Mouse (Mus musculus) MEL (cell line): ENCODE data around the gene Map1b. TPM values are rescaled to one million over a fixed set of nuclear protein-coding genes. Genes with fewer than 3 reads are reported as not detected.

Source experiments
- DNase-seq: peaks from one replicate; pipeline ENCODE4 v3.0.0; 2011; ENCODE audit warnings: low read depth, low spot score
- H3K27ac ChIP-seq: 2 replicates; pipeline ENCODE4 v1.5.1; 2012; ENCODE audit warnings: low read depth, mild to moderate bottlenecking, control low read depth, low read length, moderate library complexity; ENCODE audit not compliant: control insufficient read depth
- H3K27me3 ChIP-seq, 2 experiments: fragments of 150-350 bp in 1 of 2; sonication (generic) in 1 of 2; 2 replicates each; pipeline ENCODE4 v1.6.1; 2012; ENCODE audit warnings: low read length in 2 of 2, mild to moderate bottlenecking in 2 of 2, improper control_type of control experiment in 1 of 2, moderate library complexity in 1 of 2; ENCODE audit not compliant: insufficient read depth in 2 of 2, control insufficient read depth in 1 of 2
- H3K36me3 ChIP-seq, 2 experiments: 2 replicates each; pipeline ENCODE4 v1.6.1; 2012 to 2014; ENCODE audit warnings: low read length in 2 of 2, improper control_type of control experiment in 1 of 2, inconsistent platforms in 1 of 2, mild to moderate bottlenecking in 1 of 2; ENCODE audit not compliant: insufficient read depth in 2 of 2, control insufficient read depth in 1 of 2
- H3K4me1 ChIP-seq, 2 experiments: fragments of 150-350 bp in 1 of 2; sonication (generic) in 1 of 2; 2 replicates each; pipeline ENCODE4 v1.6.1; 2012; ENCODE audit warnings: low read length in 2 of 2, improper control_type of control experiment in 1 of 2, mild to moderate bottlenecking in 1 of 2; ENCODE audit not compliant: insufficient read depth in 2 of 2, control insufficient read depth in 1 of 2
- H3K4me3 ChIP-seq, 2 experiments: fragments of 150-350 bp in 1 of 2; sonication (generic) in 1 of 2; 2 replicates each; pipeline ENCODE4 v1.5.1; 2012; ENCODE audit warnings: low read depth in 2 of 2, low read length in 2 of 2, mild to moderate bottlenecking in 2 of 2, moderate library complexity in 2 of 2, control low read depth in 1 of 2, improper control_type of control experiment in 1 of 2; ENCODE audit not compliant: control insufficient read depth in 1 of 2, insufficient read depth in 1 of 2
- H3K79me2 ChIP-seq: 2 replicates; pipeline ENCODE4 v1.6.1; 2012; ENCODE audit warnings: mild to moderate bottlenecking, low read length, moderate library complexity; ENCODE audit not compliant: control insufficient read depth, poor library complexity, insufficient read depth
- H3K9ac ChIP-seq: 2 replicates; pipeline ENCODE4 v1.6.1; 2012; ENCODE audit warnings: low read depth, mild to moderate bottlenecking, control low read depth, low read length, moderate library complexity; ENCODE audit not compliant: control insufficient read depth, poor library complexity, severe bottlenecking
- H3K9me3 ChIP-seq: fragments of 150-350 bp; sonication (generic); replicated peaks from 2 replicates; pipeline ENCODE4 v1.6.1; 2012; ENCODE audit warnings: mild to moderate bottlenecking, low read length, improper control_type of control experiment, moderate library complexity; ENCODE audit not compliant: insufficient read depth
- BHLHE40 ChIP-seq: IDR thresholded peaks from 2 replicates; pipeline ENCODE4 v1.6.1; 2012; ENCODE audit warnings: low read depth, mild to moderate bottlenecking, inconsistent platforms, low read length, improper control_type of control experiment, borderline replicate concordance
- CHD1 ChIP-seq: IDR thresholded peaks from 2 replicates; pipeline ENCODE4 v1.6.1; 2012; ENCODE audit warnings: low read depth, mild to moderate bottlenecking, inconsistent platforms, low read length, improper control_type of control experiment
- CHD2 ChIP-seq: IDR thresholded peaks from 2 replicates; pipeline ENCODE4 v1.6.1; 2011; ENCODE audit warnings: low read length, improper control_type of control experiment
- CTCF ChIP-seq, 3 experiments: IDR thresholded peaks in 2 of 3; conservative IDR thresholded peaks in 1 of 3; 2 replicates each; pipeline ENCODE4 v1.5.1; 2011 to 2012; ENCODE audit warnings: low read length in 3 of 3, low read depth in 2 of 3, mild to moderate bottlenecking in 2 of 3, improper control_type of control experiment in 1 of 3, inconsistent platforms in 1 of 3, mixed read lengths in 1 of 3, moderate library complexity in 1 of 3; ENCODE audit not compliant: control insufficient read depth in 1 of 3, insufficient read depth in 1 of 3, poor library complexity in 1 of 3, severe bottlenecking in 1 of 3
- GATA1 ChIP-seq: IDR thresholded peaks from 2 replicates; pipeline ENCODE4 v1.6.1; 2011; ENCODE audit warnings: low read depth, low read length, improper control_type of control experiment
- HCFC1 ChIP-seq: IDR thresholded peaks from 2 replicates; pipeline ENCODE4 v1.6.1; 2012; ENCODE audit warnings: low read depth, mild to moderate bottlenecking, inconsistent platforms, low read length, improper control_type of control experiment, moderate library complexity
- JUND ChIP-seq: IDR thresholded peaks from 2 replicates; pipeline ENCODE4 v1.6.1; 2011; ENCODE audit warnings: low read depth, mild to moderate bottlenecking, improper control_type of control experiment, low read length
- KAT2A ChIP-seq: conservative IDR thresholded peaks from 2 replicates; pipeline ENCODE4 v1.6.1; 2012; ENCODE audit warnings: low read depth, low read length, improper control_type of control experiment, inconsistent platforms
- MAFK ChIP-seq: IDR thresholded peaks from 2 replicates; pipeline ENCODE4 v1.6.1; 2011; ENCODE audit warnings: low read depth, mild to moderate bottlenecking, low read length, improper control_type of control experiment, borderline replicate concordance
- MAX ChIP-seq: IDR thresholded peaks from 2 replicates; pipeline ENCODE4 v1.6.1; 2011; ENCODE audit warnings: low read length, improper control_type of control experiment
- MAZ ChIP-seq: IDR thresholded peaks from 2 replicates; pipeline ENCODE4 v1.6.1; 2012; ENCODE audit warnings: low read depth, mild to moderate bottlenecking, inconsistent platforms, low read length, improper control_type of control experiment
- MEF2A ChIP-seq: IDR thresholded peaks from 2 replicates; pipeline ENCODE4 v1.6.1; 2014; ENCODE audit warnings: low read depth, mild to moderate bottlenecking, inconsistent platforms, low read length, improper control_type of control experiment; ENCODE audit not compliant: poor library complexity, insufficient replicate concordance, severe bottlenecking; ENCODE audit errors: extremely low read depth
- MXI1 ChIP-seq: IDR thresholded peaks from 2 replicates; pipeline ENCODE4 v1.6.1; 2011; ENCODE audit warnings: mild to moderate bottlenecking, low read depth, low read length, improper control_type of control experiment
- MYB ChIP-seq: IDR thresholded peaks from 2 replicates; pipeline ENCODE4 v1.6.1; 2011; ENCODE audit warnings: mild to moderate bottlenecking, low read depth, low read length, improper control_type of control experiment
- MYC ChIP-seq: IDR thresholded peaks from 2 replicates; pipeline ENCODE4 v1.6.1; 2011; ENCODE audit warnings: low read depth, mild to moderate bottlenecking, low read length, improper control_type of control experiment, moderate library complexity
- POLR2A ChIP-seq, 2 experiments: IDR thresholded peaks; 2 replicates each; pipeline ENCODE4 v1.6.1; 2011 to 2012; ENCODE audit warnings: low read length in 2 of 2, mild to moderate bottlenecking in 2 of 2, control low read depth in 1 of 2, improper control_type of control experiment in 1 of 2, low read depth in 1 of 2, moderate library complexity in 1 of 2; ENCODE audit not compliant: control insufficient read depth in 1 of 2, insufficient read depth in 1 of 2, poor library complexity in 1 of 2
- POLR2AphosphoS5 ChIP-seq: IDR thresholded peaks from 2 replicates; pipeline ENCODE4 v1.6.1; 2012; ENCODE audit warnings: low read depth, borderline replicate concordance, mild to moderate bottlenecking, inconsistent platforms, low read length, moderate library complexity, mixed read lengths
- RAD21 ChIP-seq: IDR thresholded peaks from 2 replicates; pipeline ENCODE4 v1.6.1; 2011; ENCODE audit warnings: mild to moderate bottlenecking, low read depth, low read length, improper control_type of control experiment
- SIN3A ChIP-seq: IDR thresholded peaks from 2 replicates; pipeline ENCODE4 v1.6.1; 2012; ENCODE audit warnings: low read length, improper control_type of control experiment, inconsistent platforms
- SMC3 ChIP-seq: IDR thresholded peaks from 2 replicates; pipeline ENCODE4 v1.6.1; 2011; ENCODE audit warnings: low read depth, low read length, improper control_type of control experiment
- UBTF ChIP-seq: IDR thresholded peaks from 2 replicates; pipeline ENCODE4 v1.6.1; 2012; ENCODE audit warnings: low read depth, mild to moderate bottlenecking, inconsistent platforms, low read length, improper control_type of control experiment, moderate library complexity, borderline replicate concordance; ENCODE audit not compliant: insufficient read depth
- USF1 ChIP-seq: IDR thresholded peaks from 2 replicates; pipeline ENCODE4 v1.6.1; 2014; ENCODE audit warnings: low read depth, mild to moderate bottlenecking, inconsistent platforms, low read length, improper control_type of control experiment, moderate library complexity
- USF2 ChIP-seq, 2 experiments: IDR thresholded peaks; 2 replicates each; pipeline ENCODE4 v1.6.1; 2011 to 2012; ENCODE audit warnings: improper control_type of control experiment in 2 of 2, low read length in 2 of 2, borderline replicate concordance in 1 of 2, inconsistent platforms in 1 of 2, low read depth in 1 of 2, mild to moderate bottlenecking in 1 of 2; ENCODE audit not compliant: insufficient read depth in 1 of 2
- ZC3H11A ChIP-seq: IDR thresholded peaks from 2 replicates; pipeline ENCODE4 v1.6.1; 2012; ENCODE audit warnings: low read depth, mild to moderate bottlenecking, inconsistent platforms, low read length, improper control_type of control experiment
- ZMIZ1 ChIP-seq: IDR thresholded peaks from 2 replicates; pipeline ENCODE4 v1.6.1; 2012; ENCODE audit warnings: low read depth, mild to moderate bottlenecking, inconsistent platforms, low read length, improper control_type of control experiment, moderate library complexity
- polyA plus RNA-seq, 2 experiments: library from polyadenylated mRNA; stranded (reverse) in 1 of 2; unstranded in 1 of 2; fragments of >175 nt in 1 of 2; fragments of >200 nt in 1 of 2; gene quantifications; 2 replicates each; pipeline versions ENCODE4 v1.2.1 to v1.2.4; 2012; ENCODE audit warnings: low replicate concordance in 2 of 2, low read depth in 1 of 2; ENCODE audit not compliant: insufficient read length in 2 of 2, insufficient read depth in 1 of 2, missing spikeins in 1 of 2
- total RNA-seq: library from RNA; depleted of rRNA; stranded (reverse); fragments of 300-350 nt; gene quantifications from 2 replicates; pipeline ENCODE4 v1.2.3, GENCODE M21; 2012

The Map1b gene
- total and polyA plus RNA-seq, 3 experiments: not detected

DNA sequence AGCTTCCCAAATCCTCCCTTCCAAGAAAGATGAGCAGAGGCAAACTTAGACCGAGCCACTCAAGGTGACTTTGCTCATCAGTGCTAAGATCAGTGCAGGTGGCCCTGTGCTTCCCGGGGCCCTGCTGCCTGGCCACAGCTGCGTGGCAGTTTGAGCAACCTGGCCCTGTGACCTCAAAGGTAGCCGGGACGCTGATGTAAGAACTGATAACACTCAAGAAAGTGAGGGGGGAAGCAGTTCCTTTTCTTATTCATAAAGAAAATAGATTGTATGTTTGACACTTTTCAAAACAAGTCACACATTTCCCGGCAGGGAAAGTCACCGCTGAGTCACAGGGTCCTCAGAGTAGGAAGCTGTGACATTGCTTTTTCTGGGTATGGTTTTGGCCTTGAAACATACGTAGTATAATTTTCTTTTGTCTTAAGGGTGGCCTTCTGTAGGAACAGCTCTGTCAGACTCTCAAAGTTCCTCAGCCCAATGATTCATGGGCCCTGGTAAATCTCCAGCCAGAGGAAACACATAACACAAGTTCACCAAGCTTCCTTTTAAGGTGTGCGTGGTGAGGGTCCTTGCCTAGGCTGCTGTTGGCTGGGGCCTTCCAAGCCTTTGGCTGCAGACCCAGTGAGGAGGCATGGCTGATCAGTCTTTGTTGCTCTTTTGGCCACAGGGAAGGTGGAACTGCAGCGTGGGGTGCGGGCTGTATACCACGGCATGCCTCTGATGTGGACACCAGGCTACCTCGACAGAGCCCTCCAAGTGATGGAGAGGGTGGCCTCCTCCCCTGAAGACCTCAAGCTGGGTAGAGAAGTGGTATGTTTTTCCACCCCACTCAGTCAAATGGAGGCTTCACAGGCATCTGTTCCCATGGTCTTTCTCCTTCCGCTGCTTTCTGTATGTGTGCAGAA is 105.5 kb downstream of the Map1b start:
- TF ChIP-seq MYB: no peak
- TF ChIP-seq SIN3A: no peak
- no peak for TF ChIP-seq KAT2A
- no peak for TF ChIP-seq BHLHE40
- no peak for TF ChIP-seq CHD1
- no peak for TF ChIP-seq MEF2A
- no peak for TF ChIP-seq JUND
- no peak for TF ChIP-seq ZMIZ1
- no peak for TF ChIP-seq CTCF (IDR thresholded peaks at IDR 0.05 in 2 of 3, conservative IDR thresholded peaks at IDR 0.05 in 1 of 3; ENCODE audit: control insufficient read depth in 1 of 3, insufficient read depth in 1 of 3, low read depth in 2 of 3, low read length in 3 of 3, poor library complexity in 1 of 3, severe bottlenecking in 1 of 3)
- no peak for TF ChIP-seq MAFK
- no peak for TF ChIP-seq HCFC1
- no peak for TF ChIP-seq GATA1
- no peak for TF ChIP-seq SMC3
- no peak for TF ChIP-seq MAZ
- TF ChIP-seq POLR2A (IDR thresholded peaks at IDR 0.05; ENCODE audit: control insufficient read depth in 1 of 2, insufficient read depth in 1 of 2, low read depth in 1 of 2, low read length in 2 of 2, poor library complexity in 1 of 2): no peak
- TF ChIP-seq ZC3H11A: no peak
- TF ChIP-seq CHD2: no peak
- TF ChIP-seq MYC: no peak
- no peak for TF ChIP-seq MAX
- H3K27ac ChIP-seq: no peak overlapping the region
- peaks cover 0 to 4% of the 10 kb centered on the region in 2 experiments; a peak in 3 of 4 replicates for H3K4me1 ChIP-seq
- H3K79me2 ChIP-seq: no peaks in the 10 kb centered on the region
- peaks cover 0 to 3% of the 10 kb centered on the region in 2 experiments; a peak in 1 of 4 replicates for H3K36me3 ChIP-seq
- no peak for DNase-seq
- no peak overlapping the region for H3K9ac ChIP-seq
- no peaks in the 10 kb centered on the region for H3K9me3 ChIP-seq
- H3K4me3 ChIP-seq: no peak overlapping the region
- no peaks in the 10 kb centered on the region for H3K27me3 ChIP-seq

DNA sequence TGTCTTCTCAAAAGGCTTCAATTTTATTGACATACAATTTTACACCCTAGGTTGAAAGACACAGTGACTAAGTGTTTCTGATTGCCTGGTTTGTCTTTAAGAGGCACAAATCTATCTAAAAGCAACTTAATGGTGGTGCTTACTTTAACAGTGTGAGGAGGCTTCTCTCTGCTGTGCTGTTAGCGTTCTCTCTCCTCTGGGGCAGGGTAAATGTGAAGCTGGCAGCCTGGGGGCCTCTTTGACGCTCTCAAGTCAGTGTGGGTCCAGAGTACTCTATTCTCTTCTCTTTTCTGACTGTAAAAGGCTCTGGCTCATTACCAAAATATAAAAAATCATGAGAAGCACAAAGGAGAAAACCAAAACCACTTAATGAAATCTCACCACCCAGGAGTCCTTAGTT is 107.1 kb downstream of the Map1b start:
- no peaks in the 10 kb centered on the region for H3K9me3 ChIP-seq
- TF ChIP-seq UBTF: no peak
- TF ChIP-seq MXI1: no peak
- TF ChIP-seq CHD2: no peak
- no peak for TF ChIP-seq POLR2A (IDR thresholded peaks at IDR 0.05; ENCODE audit: control insufficient read depth in 1 of 2, insufficient read depth in 1 of 2, low read depth in 1 of 2, low read length in 2 of 2, poor library complexity in 1 of 2)
- no peak for TF ChIP-seq KAT2A
- TF ChIP-seq JUND: no peak
- no peak for TF ChIP-seq HCFC1
- no peak for TF ChIP-seq USF2 (IDR thresholded peaks at IDR 0.05; ENCODE audit: borderline replicate concordance in 1 of 2, insufficient read depth in 1 of 2, low read depth in 1 of 2, low read length in 2 of 2)
- no peak for TF ChIP-seq USF1
- no peak for TF ChIP-seq RAD21
- no peak for TF ChIP-seq POLR2AphosphoS5
- TF ChIP-seq MYB: no peak
- no peak for TF ChIP-seq CTCF (IDR thresholded peaks at IDR 0.05 in 2 of 3, conservative IDR thresholded peaks at IDR 0.05 in 1 of 3; ENCODE audit: control insufficient read depth in 1 of 3, insufficient read depth in 1 of 3, low read depth in 2 of 3, low read length in 3 of 3, poor library complexity in 1 of 3, severe bottlenecking in 1 of 3)
- TF ChIP-seq, all 39 proteins: peak for 0
- no peak overlapping the region for H3K27ac ChIP-seq
- H3K27me3 ChIP-seq: no peaks in the 10 kb centered on the region
- H3K36me3 ChIP-seq: peaks cover 0 to 3% of the 10 kb centered on the region in 2 experiments; a peak in 1 of 4 replicates
- H3K79me2 ChIP-seq: no peaks in the 10 kb centered on the region
- H3K4me1 ChIP-seq: peaks cover 0 to 4% of the 10 kb centered on the region in 2 experiments; a peak in 3 of 4 replicates
- no peak overlapping the region for H3K4me3 ChIP-seq
- H3K9ac ChIP-seq: no peak overlapping the region
- DNase-seq: no peak
